Mouse (Mus musculus): Measurements from ENCODE around the gene Wfdc9.
"Not testable (repeated sequence)": the region's sequence is repeated elsewhere in the genome, so short reads cannot be mapped to it uniquely, and the experiment has no call there.

Wfdc9 gene

DNA sequence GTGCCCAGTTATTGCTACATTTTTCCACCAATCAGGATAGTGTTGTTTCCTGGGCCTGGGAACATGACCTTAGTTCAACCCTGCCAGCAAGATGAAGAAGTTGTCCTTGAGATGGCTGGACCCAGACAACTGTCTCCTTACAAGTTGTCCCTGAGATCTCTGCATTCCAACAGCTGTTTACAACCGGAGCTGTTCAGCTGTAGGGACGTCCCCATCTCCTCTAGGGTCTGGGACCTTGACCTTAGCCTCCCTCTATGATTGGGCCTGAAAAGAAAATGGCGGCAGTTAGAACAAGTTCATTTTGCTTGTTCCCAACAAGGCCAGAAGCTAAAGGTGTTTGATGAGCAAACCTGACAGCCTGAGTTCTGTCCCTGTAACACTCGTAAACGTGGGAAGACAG lies 37.3 kb downstream of the Wfdc9 start:
- no peak for DNase-seq (ENCODE audit: low read depth)

DNA sequence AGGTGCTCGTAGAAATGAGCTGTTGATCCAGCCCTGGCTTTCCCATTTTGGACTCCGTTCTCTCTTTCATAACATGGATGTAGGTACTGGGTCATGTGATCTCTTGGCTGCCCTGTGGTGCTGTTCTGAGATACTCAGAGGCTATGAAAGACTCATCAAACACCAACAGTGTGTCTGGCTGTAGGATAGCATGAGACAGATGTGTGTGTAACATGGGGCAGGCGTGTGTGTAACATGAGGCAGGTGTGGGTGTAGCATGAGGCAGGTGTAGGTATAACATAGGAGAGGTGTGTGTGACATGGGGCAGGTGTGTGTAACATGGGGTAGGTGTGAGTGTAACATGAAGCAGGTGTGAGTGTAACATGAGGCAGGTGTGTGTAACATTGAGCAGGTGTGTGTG lies 41.0 kb downstream of the Wfdc9 start:
- no peak for DNase-seq (ENCODE audit: low read depth)

DNA sequence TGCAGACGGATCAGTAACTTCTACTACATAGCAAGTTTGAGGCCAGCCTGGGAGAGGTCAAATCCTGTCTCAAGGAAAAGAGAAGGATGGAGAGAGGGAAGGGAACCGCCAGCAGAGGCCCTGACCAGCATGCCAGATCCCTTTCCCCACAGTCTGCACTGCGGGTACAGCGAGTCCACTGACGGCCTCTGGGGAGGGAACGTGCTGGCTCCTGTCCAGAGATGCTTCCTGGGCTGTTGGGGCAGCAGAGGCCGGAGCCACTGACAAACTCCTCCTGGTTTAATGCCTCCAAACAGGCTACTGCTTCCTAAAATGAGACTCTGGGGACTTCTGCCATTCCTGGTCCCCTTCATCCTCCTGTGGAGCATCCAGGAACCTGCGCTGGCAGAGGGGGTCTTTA lies 42.9 kb downstream of the Wfdc9 start, which contains the start of the genes Wfdc6b and Wfdc8:
Gene Wfdc6b, plus strand, starts transcription at position 52 of the 400 bp plus-strand sequence.
Gene Wfdc8, minus strand, starts transcription at position 156 of the 400 bp plus-strand sequence.
- not testable (repeated sequence) for DNase-seq (ENCODE audit: low read depth)

DNA sequence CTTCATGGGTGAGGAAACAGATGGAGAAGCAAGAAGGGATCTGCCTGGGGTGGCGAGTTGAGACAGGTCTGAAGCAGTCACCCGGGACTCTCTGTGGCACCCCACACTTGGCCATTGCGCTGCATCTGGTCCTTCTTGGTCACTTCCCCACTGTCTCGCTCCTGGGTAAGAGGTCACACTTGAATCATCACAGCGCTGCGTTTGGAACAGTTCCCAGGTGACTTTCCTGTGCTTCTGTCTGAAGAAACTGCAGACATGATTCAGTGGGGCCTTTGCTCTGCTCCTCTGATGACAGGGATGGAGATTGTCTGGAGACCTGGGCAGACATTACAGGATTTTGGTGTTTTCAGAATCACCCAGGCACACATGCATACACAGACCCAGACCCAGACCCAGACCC lies 47.6 kb downstream of the Wfdc9 start:
- DNase-seq (ENCODE audit: low read depth), result no peak

DNA sequence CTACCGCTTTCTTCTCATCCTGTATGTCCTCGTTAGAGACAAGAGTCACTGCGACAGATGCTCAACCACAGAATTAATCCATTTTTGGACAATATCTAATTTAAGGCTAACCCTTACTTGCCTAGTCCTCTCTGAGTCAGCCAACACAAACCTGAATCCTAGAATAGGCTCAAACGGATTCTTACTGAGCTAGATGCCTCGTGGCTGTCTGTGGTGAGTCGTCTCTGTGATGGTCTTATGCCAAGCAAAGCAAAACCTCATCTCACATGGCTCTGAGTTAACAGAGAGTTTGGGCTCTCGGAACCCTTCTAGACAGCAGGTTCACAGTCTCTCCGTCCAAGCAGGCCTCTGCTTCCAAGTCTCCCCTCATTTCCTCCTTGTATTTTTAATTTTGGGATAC lies 52.0 kb downstream of the Wfdc9 start:
- no peak for DNase-seq (ENCODE audit: low read depth)

DNA sequence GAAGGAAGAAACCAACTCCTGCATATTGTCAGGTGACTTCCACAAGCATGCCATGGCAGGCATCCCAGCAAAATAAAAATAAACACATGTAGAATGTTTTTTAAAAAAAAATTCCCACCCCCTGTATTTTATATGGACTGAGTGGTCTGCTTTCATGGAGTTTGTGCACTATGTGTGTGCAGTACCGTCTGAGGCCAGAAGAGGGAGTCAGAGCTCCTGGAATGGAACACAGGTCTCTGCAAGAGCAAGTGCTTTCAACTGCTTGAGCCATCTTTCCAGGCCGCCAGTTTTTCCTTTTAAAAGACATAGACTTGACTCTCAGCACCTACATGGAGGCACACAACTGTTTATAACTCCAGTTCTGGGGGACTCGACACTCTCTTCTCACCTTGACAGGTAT lies 52.9 kb downstream of the Wfdc9 start:
- DNase-seq (ENCODE audit: low read depth), result peak; percentile 7

DNA sequence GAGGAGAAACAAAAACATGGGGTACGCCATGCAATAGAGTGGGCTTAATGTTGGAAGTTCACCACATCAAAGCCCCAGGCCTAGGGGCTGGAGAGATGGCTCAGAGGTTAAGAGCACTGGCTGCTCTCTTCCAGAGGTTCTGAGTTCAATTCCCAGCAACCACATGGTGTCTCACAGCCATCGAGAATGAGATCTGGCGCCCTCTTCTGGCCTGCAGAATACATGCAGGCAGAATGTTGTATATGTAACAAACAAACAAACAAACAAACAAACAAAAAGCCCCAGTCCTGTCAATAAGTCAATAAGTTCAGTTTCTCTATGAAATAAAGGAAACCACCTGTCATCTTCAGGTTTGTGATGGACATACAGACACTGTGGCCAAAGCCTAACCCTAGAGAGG lies 56.2 kb downstream of the Wfdc9 start:
- DNase-seq (ENCODE audit: low read depth), result peak; percentile 14
